22 mouse cellular contexts compared by ENCODE assay signal in the genomic region with DNA sequence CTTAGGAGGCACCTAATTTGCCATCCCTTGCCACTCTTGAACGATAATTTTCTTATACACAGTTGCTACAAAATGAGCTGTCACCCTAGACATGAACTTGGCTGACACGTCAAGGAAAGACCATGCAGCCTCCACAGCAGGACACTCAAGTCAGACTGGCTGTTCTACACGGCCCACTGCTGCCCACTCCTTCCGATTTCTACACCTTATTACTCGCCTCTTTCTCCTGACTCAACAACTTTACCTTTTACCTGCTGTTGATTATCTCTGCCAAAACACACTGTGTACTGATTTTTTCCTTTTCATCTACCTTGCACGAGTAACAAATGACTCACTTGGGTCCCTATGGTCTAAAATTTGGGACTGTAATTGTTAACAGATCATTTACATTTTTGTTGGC.
DNase-seq lines count a peak whose midpoint lies in the region; ATAC-seq and TF ChIP-seq lines count a peak whose summit lies in the region.
"Had no signal": no experiment of that assay in that cellular context is flagged by ENCODE, and none has a peak within 500 bp of the region (broad histone marks: within the 10 kb centered on the region; RNA-seq: fewer than 3 reads in every experiment).

No protein-coding gene starts in this region.

- H3K9me3 ChIP-seq in kidney, embryonic 14.5 days (ENCODE audit: control insufficient read depth, low read length): no peaks in the 10 kb centered on the region
- no peaks in the 10 kb centered on the region for H3K9me3 ChIP-seq in embryonic facial prominence, embryonic 10.5 days
- no peaks in the 10 kb centered on the region for H3K9me3 ChIP-seq in embryonic facial prominence, embryonic 12.5 days
- no peaks in the 10 kb centered on the region for H3K9me3 ChIP-seq in limb, embryonic 10.5 days (replicated peaks)
- H3K9me3 ChIP-seq in liver, postnatal 0 days (ENCODE audit: low read length): no peaks in the 10 kb centered on the region
- H3K9me3 ChIP-seq: embryonic facial prominence, embryonic 13.5 days; hindbrain, embryonic 12.5 days; hindbrain, embryonic 15.5 days had no signal

- no peaks in the 10 kb centered on the region for H3K27me3 ChIP-seq in kidney, embryonic 14.5 days (ENCODE audit: control insufficient read depth, insufficient read depth, low read length)
- H3K27me3 ChIP-seq in embryonic facial prominence, embryonic 10.5 days (replicated peaks; ENCODE audit: low read depth, poor library complexity, severe bottlenecking): no peaks in the 10 kb centered on the region
- H3K27me3 ChIP-seq in embryonic facial prominence, embryonic 12.5 days: no peaks in the 10 kb centered on the region
- H3K27me3 ChIP-seq in limb, embryonic 10.5 days (ENCODE audit: low read depth, poor library complexity, severe bottlenecking): no peaks in the 10 kb centered on the region
- no peaks in the 10 kb centered on the region for H3K27me3 ChIP-seq in liver, postnatal 0 days (ENCODE audit: insufficient read depth, low read length)
- H3K27me3 ChIP-seq: embryonic facial prominence, embryonic 13.5 days; hindbrain, embryonic 12.5 days; hindbrain, embryonic 15.5 days had no signal

- no peak overlapping the region for H3K4me2 ChIP-seq in kidney, embryonic 14.5 days (replicated peaks; ENCODE audit: low read depth, low read length)
- H3K4me2 ChIP-seq in embryonic facial prominence, embryonic 12.5 days (replicated peaks): peak overlapping the region; percentile 15; the same call in 1 of the 2 replicates
- no peak overlapping the region for H3K4me2 ChIP-seq in liver, postnatal 0 days (ENCODE audit: low read depth, low read length)
- H3K4me2 ChIP-seq: embryonic facial prominence, embryonic 13.5 days; heart, embryonic 11.5 days; hindbrain, embryonic 12.5 days; hindbrain, embryonic 15.5 days had no signal

- peak overlapping the region; percentile 37; the same call in 1 of the 2 replicates for H3K27ac ChIP-seq in kidney, embryonic 14.5 days (ENCODE audit: low read depth, low read length)
- peak overlapping the region; percentile 54 for H3K27ac ChIP-seq in embryonic facial prominence, embryonic 10.5 days (replicated peaks)
- 0 out of 2 replicates have a peak overlapping the region, but pooled peaks have one; percentile 57 for H3K27ac ChIP-seq in embryonic facial prominence, embryonic 12.5 days
- H3K27ac ChIP-seq in limb, embryonic 10.5 days: peak overlapping the region; percentile 15; the same call in 1 of the 2 replicates
- no peak overlapping the region for H3K27ac ChIP-seq in layer of hippocampus, adult 2 months
- H3K27ac ChIP-seq in liver, postnatal 0 days (ENCODE audit: low read depth): no peak overlapping the region
- H3K27ac ChIP-seq: embryonic facial prominence, embryonic 13.5 days; hindbrain, embryonic 12.5 days; hindbrain, embryonic 15.5 days had no signal

- no peak for ATAC-seq in kidney, embryonic 14.5 days (ENCODE audit: low FRiP score, low TSS enrichment)
- ATAC-seq in embryonic facial prominence, embryonic 12.5 days (ENCODE audit: insufficient number of reproducible peaks, insufficient read depth, low FRiP score, low TSS enrichment): no peak
- ATAC-seq in liver, postnatal 0 days: no peak
- ATAC-seq: CD4-positive, CD25-positive, alpha-beta regulatory T cell, adult 4 months; forebrain, embryonic 14.5 days had no signal

- no peak for TF ChIP-seq EP300 in liver, postnatal 0 days (IDR thresholded peaks at IDR 0.05; ENCODE audit: low read depth)

- no peak for TF ChIP-seq CTCF in layer of hippocampus, adult 2 months (conservative IDR thresholded peaks at IDR 0.05)
- TF ChIP-seq CTCF in liver, postnatal 0 days (IDR thresholded peaks at IDR 0.05; ENCODE audit: low read depth): no peak

- peaks cover 21% of the 10 kb centered on the region for H3K4me1 ChIP-seq in kidney, embryonic 14.5 days (ENCODE audit: control insufficient read depth, insufficient read depth, low read length)
- H3K4me1 ChIP-seq in embryonic facial prominence, embryonic 10.5 days: peaks cover 53% of the 10 kb centered on the region
- peaks cover 23% of the 10 kb centered on the region for H3K4me1 ChIP-seq in embryonic facial prominence, embryonic 12.5 days
- H3K4me1 ChIP-seq in limb, embryonic 10.5 days: peaks cover 31% of the 10 kb centered on the region
- no peaks in the 10 kb centered on the region for H3K4me1 ChIP-seq in liver, postnatal 0 days (ENCODE audit: insufficient read depth)

- intact Hi-C loops in left cerebral cortex, postnatal 25 days (cut with DNase I): no loop called here

- no peak overlapping the region for H3K4me3 ChIP-seq in kidney, embryonic 14.5 days (ENCODE audit: low read length)
- no peak overlapping the region for H3K4me3 ChIP-seq in embryonic facial prominence, embryonic 10.5 days
- no peak overlapping the region for H3K4me3 ChIP-seq in embryonic facial prominence, embryonic 12.5 days
- H3K4me3 ChIP-seq in limb, embryonic 10.5 days: no peak overlapping the region
- no peak overlapping the region for H3K4me3 ChIP-seq in layer of hippocampus, adult 2 months
- H3K4me3 ChIP-seq in liver, postnatal 0 days (ENCODE audit: low read depth, low read length): no peak overlapping the region
- H3K4me3 ChIP-seq: embryonic facial prominence, embryonic 13.5 days; erythroblast, embryonic 14.5 days; hindbrain, embryonic 12.5 days; hindbrain, embryonic 15.5 days had no signal

- no peak for DNase-seq in kidney, adult 9 months
- no peak for DNase-seq in embryonic facial prominence, embryonic 10.5 days (ENCODE audit: low spot score)
- no peak for DNase-seq in limb, embryonic 10.5 days (ENCODE audit: low spot score)
- DNase-seq in layer of hippocampus, adult 2 months (ENCODE audit: low spot score in 2 of 2): no peak
- DNase-seq in left cerebral cortex, postnatal 25 days (ENCODE audit: low spot score in 2 of 2): no peak
- DNase-seq in liver, postnatal 0 days: no peak
- DNase-seq: adrenal gland, adult 2 months; adrenal gland, postnatal 14 days; cerebellum, adult 11-12 months; cerebellum, adult 8-10 months; gastrocnemius, postnatal 10 days; gastrocnemius, postnatal 36 days; heart, adult 11 months had no signal

- 33% methylated on average over 6 of the region's 6 CpGs for WGBS in kidney, embryonic 14.5 days
- WGBS in embryonic facial prominence, embryonic 10.5 days: 59% methylated on average over 6 of the region's 6 CpGs
- 44% methylated on average over 6 of the region's 6 CpGs for WGBS in embryonic facial prominence, embryonic 12.5 days
- WGBS in limb, embryonic 10.5 days: 82% methylated on average over 6 of the region's 6 CpGs
- 75% methylated on average over 6 of the region's 6 CpGs for WGBS in liver, postnatal 0 days (ENCODE audit: insufficient replicate concordance)

- H3K36me3 ChIP-seq in kidney, embryonic 14.5 days (ENCODE audit: control insufficient read depth, insufficient read depth, low read length): no peaks in the 10 kb centered on the region
- no peaks in the 10 kb centered on the region for H3K36me3 ChIP-seq in embryonic facial prominence, embryonic 10.5 days (replicated peaks)
- H3K36me3 ChIP-seq in embryonic facial prominence, embryonic 12.5 days: no peaks in the 10 kb centered on the region
- no peaks in the 10 kb centered on the region for H3K36me3 ChIP-seq in limb, embryonic 10.5 days
- no peaks in the 10 kb centered on the region for H3K36me3 ChIP-seq in liver, postnatal 0 days (replicated peaks; ENCODE audit: insufficient read depth, low read length)
- H3K36me3 ChIP-seq: embryonic facial prominence, embryonic 13.5 days; hindbrain, embryonic 12.5 days; hindbrain, embryonic 15.5 days had no signal

- H3K9ac ChIP-seq in kidney, embryonic 14.5 days (ENCODE audit: low read depth, low read length): no peak overlapping the region
- H3K9ac ChIP-seq in embryonic facial prominence, embryonic 12.5 days: no peak overlapping the region
- no peak overlapping the region for H3K9ac ChIP-seq in liver, postnatal 0 days (replicated peaks)
- H3K9ac ChIP-seq: embryonic facial prominence, embryonic 13.5 days; hindbrain, embryonic 12.5 days; hindbrain, embryonic 15.5 days had no signal

Comparison
In these comparisons a context has a peak if more than half of its experiments do, and no peak if none do; other contexts are left out.
1. H3K27ac ChIP-seq: peak in kidney, embryonic 14.5 days (single experiment), embryonic facial prominence, embryonic 10.5 days (single experiment), embryonic facial prominence, embryonic 12.5 days (single experiment) and limb, embryonic 10.5 days (single experiment); none in layer of hippocampus, adult 2 months (single experiment) and liver, postnatal 0 days (single experiment).